Mouse (Mus musculus) urinary bladder, postnatal 10 days (tissue): Measurements from ENCODE around the gene Ptgdr2.

ENCODE experiments used
- DNase-seq: peaks from one replicate; pipeline ENCODE4 v3.0.0; 2022; ENCODE audit warnings: low spot score

Ptgdr2 gene

DNA sequence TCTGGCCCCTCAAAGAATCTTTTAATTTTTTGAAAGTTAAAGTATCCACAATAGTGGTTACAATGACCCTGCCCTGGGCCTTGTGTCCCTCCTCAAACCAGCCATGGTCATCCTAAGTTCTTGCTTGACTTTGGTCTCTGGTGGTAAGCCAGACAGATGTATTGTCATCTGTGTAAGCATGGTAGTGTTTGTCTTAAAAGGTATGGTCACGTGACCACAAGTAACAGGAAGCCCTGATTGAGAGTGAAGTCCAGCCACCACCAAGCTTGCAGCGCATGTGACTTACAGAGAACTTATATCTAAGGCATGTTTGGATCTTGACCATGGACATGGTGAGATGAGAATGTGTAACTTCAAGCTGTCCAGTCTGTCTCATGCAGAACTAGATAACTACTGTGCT lies 38.2 kb downstream of the Ptgdr2 start:
- DNase-seq: no peak

DNA sequence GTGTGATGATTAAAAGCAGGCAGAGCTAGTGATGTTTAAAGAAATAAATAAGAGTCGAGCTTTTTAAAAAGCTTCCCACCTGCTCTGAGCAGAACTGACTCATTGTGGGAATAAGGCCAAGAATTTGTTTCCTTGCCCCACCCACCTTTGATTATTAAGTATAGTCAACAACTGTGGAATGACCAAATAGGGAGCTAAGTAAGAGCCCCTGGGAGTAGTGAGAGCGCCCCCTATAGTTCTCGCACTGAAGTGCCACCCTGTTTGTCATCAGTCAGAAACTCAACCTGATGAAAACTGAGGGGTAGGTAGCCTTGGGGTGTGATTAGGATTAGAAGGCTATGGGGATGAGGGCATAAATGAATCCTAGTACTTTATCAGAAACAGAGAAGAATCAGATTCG lies 39.4 kb downstream of the Ptgdr2 start:
- DNase-seq: no peak

GRCm38 (mm10) chr19:10979184-10980168 lies 42.5 kb downstream of the Ptgdr2 start:
- DNase-seq: no peak

GRCm38 (mm10) chr19:10980210-10980609 lies 43.2 kb downstream of the Ptgdr2 start:
- no peak for DNase-seq

- DNase-seq: no peak
Observed at GRCm38 (mm10) chr19:10983146-10983545, 46.2 kb downstream of the Ptgdr2 start.

DNA sequence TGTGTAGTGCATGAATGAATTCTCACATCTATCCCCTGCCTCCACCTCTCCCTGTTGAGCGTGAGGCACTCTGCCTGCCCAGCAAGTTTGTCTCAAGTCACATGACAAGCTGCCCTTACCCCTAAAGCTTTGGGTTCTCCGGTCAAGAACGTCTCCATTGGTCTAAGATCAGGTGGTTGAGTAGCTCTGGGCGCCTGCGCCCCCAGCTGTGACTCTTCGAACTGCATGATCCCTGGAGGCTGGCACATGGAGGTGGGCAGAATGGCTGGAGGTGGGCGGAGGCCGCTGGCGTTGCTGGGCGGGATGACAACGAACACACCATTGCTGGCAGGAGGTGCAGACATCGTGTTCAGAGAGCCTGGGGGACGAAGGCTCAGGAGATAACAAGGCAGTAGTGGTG lies 47.6 kb downstream of the Ptgdr2 start:
- DNase-seq: no peak

DNA sequence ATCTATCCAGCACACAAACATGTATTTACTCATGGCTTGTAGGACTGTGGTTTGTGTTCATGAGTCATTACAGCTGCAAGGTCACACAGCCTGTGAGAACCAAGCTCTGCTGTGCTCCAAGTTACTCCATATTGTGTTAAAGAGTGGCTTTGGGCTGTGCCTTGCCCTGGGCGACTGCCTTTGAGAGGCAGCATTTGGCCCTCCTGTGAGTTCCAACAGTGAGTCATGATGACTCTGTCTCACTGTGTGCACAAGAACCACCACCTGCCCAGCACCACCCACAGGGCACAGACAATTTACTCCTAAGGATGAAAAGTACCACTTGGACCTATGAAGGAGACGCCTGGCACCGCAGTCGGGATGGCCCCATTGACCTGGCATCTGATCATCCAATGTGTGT lies 48.9 kb downstream of the Ptgdr2 start:
- no peak for DNase-seq

GRCm38 (mm10) chr19:10988563-10988962 lies 51.6 kb downstream of the Ptgdr2 start:
- DNase-seq: no peak

DNA sequence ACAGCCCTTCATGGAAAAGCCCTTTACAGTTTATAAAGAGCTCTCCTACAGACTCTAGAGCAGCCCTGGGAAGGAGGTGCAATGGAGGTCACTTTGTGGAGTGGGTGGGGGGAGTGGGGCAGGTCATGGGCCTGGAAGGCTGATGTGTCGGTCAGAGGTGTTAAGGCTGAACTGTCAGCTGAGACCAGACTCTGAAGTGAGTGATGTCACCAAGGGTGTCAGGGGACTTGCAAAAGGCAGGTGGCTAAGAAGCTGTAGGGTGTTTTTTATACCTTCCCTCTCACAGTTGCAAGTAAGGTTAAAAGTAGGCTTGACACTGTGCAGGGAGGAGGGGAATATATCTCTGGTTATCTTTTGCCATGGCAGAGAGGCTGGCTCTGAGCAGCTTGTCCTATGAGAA lies 53.8 kb downstream of the Ptgdr2 start:
- DNase-seq: no peak

DNA sequence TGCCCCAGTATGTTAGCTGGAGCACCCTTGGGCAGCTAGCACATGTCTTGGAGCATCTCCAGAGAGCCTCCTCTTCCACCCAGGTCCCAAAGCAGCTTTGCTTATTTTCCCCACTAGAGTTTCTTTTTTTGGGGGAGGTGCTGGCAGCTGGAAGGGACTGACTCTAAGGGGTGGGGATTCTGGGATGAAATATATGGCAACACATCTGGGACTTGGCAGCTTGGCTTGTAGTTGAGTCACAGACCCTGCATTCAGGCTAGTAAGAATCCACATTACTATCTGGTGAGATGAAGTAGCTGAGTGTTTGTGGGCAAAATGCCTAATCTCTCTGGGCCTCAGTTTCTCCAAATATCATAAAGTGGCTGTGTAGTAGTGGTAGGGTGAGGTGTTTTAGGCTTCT lies 55.0 kb downstream of the Ptgdr2 start:
- no peak for DNase-seq
